Mouse (Mus musculus) hindbrain, postnatal 0 days (tissue): ENCODE measurements at regions not wholly inside any gene's neighbourhood (a gene's known extent, or its start where the extent isn't known, plus 50 kb on each side); places are given as distances from the start of the nearest gene placed in this dataset.

Source experiments
- ATAC-seq: fragments of 200-750 bp; cut with Nextera tagmentation; 2 replicates; pipeline ENCODE4 v1.8.0; 2017; ENCODE audit warnings: mild to moderate bottlenecking, moderate TSS enrichment, moderate library complexity
- DNase-seq: peaks from one replicate; pipeline ENCODE4 v3.0.0-alpha.2; 2015; ENCODE audit warnings: low spot score
- H3K27ac ChIP-seq: fragments of 300-500 bp; sonication (generic); 2 replicates; pipeline ENCODE4 v1.5.1; 2014; ENCODE audit warnings: mild to moderate bottlenecking
- H3K27me3 ChIP-seq: fragments of 300-500 bp; sonication (generic); 2 replicates; pipeline ENCODE4 v1.6.1; 2014; ENCODE audit warnings: low read length, mixed read lengths; ENCODE audit not compliant: insufficient read depth
- H3K36me3 ChIP-seq: fragments of 300-500 bp; sonication (generic); 2 replicates; pipeline ENCODE4 v1.6.1; 2014; ENCODE audit warnings: low read length, mixed read lengths; ENCODE audit not compliant: insufficient read depth
- H3K4me1 ChIP-seq: fragments of 300-500 bp; sonication (generic); 2 replicates; pipeline ENCODE4 v1.6.1; 2014; ENCODE audit warnings: antibody characterized with exemption, low read length, mixed read lengths; ENCODE audit not compliant: insufficient read depth
- H3K4me2 ChIP-seq: fragments of 300-500 bp; sonication (generic); 2 replicates; pipeline ENCODE4 v1.6.1; 2014; ENCODE audit warnings: low read depth, mild to moderate bottlenecking, low read length, moderate library complexity, mixed read lengths
- H3K4me3 ChIP-seq: fragments of 300-500 bp; sonication (generic); 2 replicates; pipeline ENCODE4 v1.5.1; 2014; ENCODE audit warnings: low read length
- H3K9ac ChIP-seq: fragments of 300-500 bp; sonication (generic); replicated peaks from 2 replicates; pipeline ENCODE4 v1.6.1; 2014; ENCODE audit warnings: mild to moderate bottlenecking, low read length, moderate library complexity, mixed read lengths
- H3K9me3 ChIP-seq: fragments of 300-500 bp; sonication (generic); 2 replicates; pipeline ENCODE4 v1.6.1; 2016; ENCODE audit warnings: low read length, mixed read lengths
- CTCF ChIP-seq: IDR thresholded peaks from 2 replicates; pipeline ENCODE4 v1.5.1; 2016; ENCODE audit warnings: antibody characterized with exemption, control low read depth, low read depth
- WGBS: fragments of 180-500 bp; shearing (Covaris S2); extraction: QIAGEN DNeasy Blood & Tissue Kit; methylation state at CpG from one replicate; pipeline ENCODE4 v1.1.7; 2014; 5-methylcytosine and 5-hydroxymethylcytosine counted together

DNA sequence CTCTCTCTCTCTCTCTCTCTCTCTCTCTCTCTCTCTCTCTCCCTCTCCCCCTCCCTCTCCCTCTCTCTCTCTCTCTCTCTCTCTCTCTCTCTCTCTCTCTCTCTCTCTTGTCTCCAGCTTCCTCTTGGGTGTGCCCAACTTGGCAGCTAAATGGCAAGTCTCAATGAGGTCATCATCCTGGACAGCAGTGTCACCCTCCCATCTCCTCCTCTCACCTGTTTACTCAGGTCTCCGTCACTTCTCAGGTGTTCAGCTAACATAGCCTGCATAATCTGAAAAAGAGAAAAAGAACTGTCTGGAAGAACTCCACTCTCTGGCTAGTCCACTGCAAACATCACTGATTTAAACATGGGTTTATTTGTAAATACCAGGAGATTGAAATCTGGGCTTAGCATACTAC is 89.1 kb downstream of the Edn1 start:
- no peak for ATAC-seq

DNA sequence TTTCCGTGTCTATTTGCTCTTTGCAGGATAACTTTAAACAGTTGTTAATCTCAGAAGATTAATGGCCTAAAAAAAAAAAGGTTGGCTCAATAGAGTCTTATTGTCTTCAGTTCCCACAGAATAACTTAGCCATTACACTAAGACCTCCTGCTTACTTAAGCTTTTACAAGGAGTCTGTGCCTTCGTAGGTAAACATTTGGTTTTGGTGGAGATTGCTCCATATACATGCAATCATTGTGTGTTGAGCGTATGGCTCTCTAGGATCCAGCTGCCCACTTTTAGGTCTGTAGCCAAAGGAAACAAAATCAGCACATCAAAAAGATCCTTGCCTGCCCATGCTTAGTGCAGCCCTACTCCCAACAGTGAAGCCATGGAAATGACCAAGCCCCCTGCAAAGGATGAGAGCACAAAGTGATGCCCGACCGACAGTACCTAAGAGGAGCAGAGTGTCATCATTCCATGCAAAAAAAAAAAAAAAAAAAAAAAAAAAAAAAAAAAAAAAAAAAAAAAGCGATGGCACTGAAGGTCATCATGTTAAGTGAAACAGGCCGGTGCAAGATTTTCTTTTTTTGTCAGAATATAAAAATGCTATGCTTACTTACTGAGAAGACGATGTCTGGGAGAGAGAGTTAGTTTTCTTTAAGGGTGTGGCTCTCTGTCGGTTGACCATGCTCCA is 90.2 kb downstream of the Edn1 start:
- Histone ChIP-seq H3K27ac (no peak overlapping the region), H3K4me3 (no peak overlapping the region), H3K4me2 (no peak overlapping the region), H3K9me3 (no peaks in the 10 kb centered on the region), H3K9ac (no peak overlapping the region), H3K4me1 (no peaks in the 10 kb centered on the region), H3K36me3 (no peaks in the 10 kb centered on the region), H3K27me3 (no peaks in the 10 kb centered on the region)
- ATAC-seq (no peak), DNase-seq (no peak)
- TF ChIP-seq CTCF = no peak
- 77% methylated on average over 9 of the region's 9 CpGs for WGBS

More for the DNA sequence above, 89.1 kb downstream of the Edn1 start:
- Histone ChIP-seq H3K4me1 (no peaks in the 10 kb centered on the region), H3K4me3 (no peak overlapping the region), H3K27ac (no peak overlapping the region), H3K9ac (no peak overlapping the region), H3K9me3 (no peaks in the 10 kb centered on the region), H3K27me3 (no peaks in the 10 kb centered on the region), H3K4me2 (no peak overlapping the region), H3K36me3 (no peaks in the 10 kb centered on the region)
- TF ChIP-seq CTCF = no peak
- WGBS = 96% methylated on average over 1 of the region's 1 CpGs
- DNase-seq = no peak

GRCm38 (mm10) chr13:42392701-42393100 is 91.4 kb downstream of the Edn1 start:
- WGBS = 89% methylated on average over 7 of the region's 7 CpGs
- DNase-seq (no peak), ATAC-seq (no peak)
- TF ChIP-seq CTCF = no peak
- no peak overlapping the region for H3K4me2 ChIP-seq
- H3K4me3 ChIP-seq = no peak overlapping the region
- H3K36me3 ChIP-seq = no peaks in the 10 kb centered on the region
- H3K4me1 ChIP-seq = no peaks in the 10 kb centered on the region
- no peaks in the 10 kb centered on the region for H3K27me3 ChIP-seq
- H3K9me3 ChIP-seq = no peaks in the 10 kb centered on the region
- H3K27ac ChIP-seq = no peak overlapping the region
- no peak overlapping the region for H3K9ac ChIP-seq

DNA sequence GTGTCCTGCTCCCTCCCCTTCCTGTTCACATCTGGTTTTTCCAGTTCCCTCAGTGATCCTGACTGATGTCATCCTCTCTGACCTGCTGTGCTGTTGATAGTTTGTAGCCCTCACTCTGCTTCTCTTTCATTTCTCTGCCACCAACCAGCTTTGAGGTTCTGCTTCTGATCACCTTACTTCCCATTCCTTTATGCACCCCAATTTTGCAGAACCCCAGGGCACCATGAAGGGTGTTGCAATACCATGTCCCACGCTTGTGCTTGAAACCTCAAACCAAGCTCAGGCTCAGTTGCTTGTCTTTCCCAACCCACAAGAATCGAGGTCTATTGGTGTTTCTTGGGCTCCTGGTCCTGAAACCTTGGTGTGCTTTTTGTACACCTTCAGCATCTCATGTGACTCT is 93.3 kb downstream of the Edn1 start:
- no peaks in the 10 kb centered on the region for H3K36me3 ChIP-seq
- no peak overlapping the region for H3K4me3 ChIP-seq
- no peak overlapping the region for H3K9ac ChIP-seq
- no peaks in the 10 kb centered on the region for H3K9me3 ChIP-seq
- DNase-seq (no peak), ATAC-seq (no peak)
- TF ChIP-seq CTCF = no peak
- WGBS = 81% methylated on average over 2 of the region's 2 CpGs
- H3K27ac ChIP-seq = no peak overlapping the region
- H3K4me1 ChIP-seq = no peaks in the 10 kb centered on the region
- no peaks in the 10 kb centered on the region for H3K27me3 ChIP-seq
- no peak overlapping the region for H3K4me2 ChIP-seq

DNA sequence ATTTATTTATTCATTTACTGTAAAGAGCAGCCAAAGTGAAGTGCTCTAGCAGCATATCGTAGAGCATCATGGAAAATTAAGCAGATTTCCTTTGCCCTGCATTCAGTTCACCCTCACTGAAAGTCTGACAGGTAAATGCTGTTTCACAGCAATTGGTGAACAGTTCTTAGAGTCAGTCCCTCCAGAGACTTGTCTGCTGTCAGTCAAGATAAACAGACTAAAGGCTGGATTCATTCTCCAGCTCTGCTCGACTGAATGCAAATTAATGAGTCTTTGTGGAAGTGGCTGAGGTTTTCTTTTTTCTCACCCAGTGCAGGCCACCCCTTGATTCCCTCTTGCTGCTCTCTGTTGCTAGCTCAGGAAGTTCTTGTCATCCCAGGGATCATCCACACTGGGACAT is 100.2 kb downstream of the Edn1 start:
- DNase-seq = peak; percentile 26

DNA sequence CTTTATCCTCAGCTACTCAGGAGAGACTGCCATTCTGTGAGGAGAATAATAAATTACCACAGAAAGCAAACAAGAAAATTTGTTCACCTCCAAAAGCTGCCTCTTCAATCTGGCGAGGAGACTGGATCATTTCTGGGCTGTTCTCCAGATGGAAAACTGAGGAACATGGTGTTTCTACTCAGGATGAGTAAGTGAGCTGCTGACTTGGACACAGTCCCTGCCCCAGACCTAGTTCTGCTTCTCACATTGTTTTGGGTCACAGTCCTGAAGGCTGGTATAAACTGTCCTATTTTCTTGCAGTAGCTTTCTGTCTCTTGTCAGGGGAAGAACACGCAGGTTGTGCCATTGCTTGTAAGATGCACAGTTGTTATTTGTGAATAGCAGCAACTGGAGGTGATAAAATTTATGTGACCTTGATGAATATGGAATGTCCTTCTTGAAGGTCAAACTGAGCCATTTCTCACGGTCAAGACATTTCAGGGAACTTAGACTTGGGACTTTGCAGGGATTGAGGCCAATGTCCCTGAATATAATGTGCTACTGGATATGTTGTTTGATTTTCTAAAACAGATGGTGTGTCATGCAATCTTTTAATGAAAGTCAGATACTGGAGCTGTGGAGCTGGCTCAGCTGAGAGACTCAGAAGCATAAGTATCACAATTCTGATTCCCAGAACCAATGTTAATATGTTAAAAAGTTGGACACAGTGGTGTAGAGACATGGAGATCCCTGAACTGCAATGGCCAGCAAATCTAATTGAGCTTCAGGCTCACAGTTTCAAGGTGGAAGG is 102.2 kb downstream of the Edn1 start:
- WGBS = 77% methylated on average over 3 of the region's 3 CpGs
- Histone ChIP-seq H3K9me3 (no peaks in the 10 kb centered on the region), H3K36me3 (no peaks in the 10 kb centered on the region), H3K4me2 (no peak overlapping the region), H3K4me3 (no peak overlapping the region), H3K27me3 (no peaks in the 10 kb centered on the region), H3K4me1 (no peaks in the 10 kb centered on the region), H3K27ac (no peak overlapping the region), H3K9ac (no peak overlapping the region)
- no peak for TF ChIP-seq CTCF
- ATAC-seq = no peak
- DNase-seq = no peak

More for the DNA sequence above, 100.2 kb downstream of the Edn1 start:
- Histone ChIP-seq H3K4me1 (no peaks in the 10 kb centered on the region), H3K27me3 (no peaks in the 10 kb centered on the region), H3K9ac (no peak overlapping the region), H3K36me3 (no peaks in the 10 kb centered on the region), H3K9me3 (no peaks in the 10 kb centered on the region), H3K4me2 (no peak overlapping the region), H3K4me3 (no peak overlapping the region), H3K27ac (no peak overlapping the region)
- no peak for ATAC-seq
- TF ChIP-seq CTCF = no peak
- 26% methylated on average over 2 of the region's 2 CpGs for WGBS
